Mouse (Mus musculus) neural tube, embryonic 11.5 days (tissue): ENCODE measurements at regions not wholly inside any gene's neighbourhood (a gene's known extent, or its start where the extent isn't known, plus 50 kb on each side); places are given as distances from the start of the nearest gene placed in this dataset.

Experiments
- ATAC-seq: fragments of 200-750 bp; cut with Nextera tagmentation; 2 replicates; pipeline ENCODE4 v1.8.0; 2017; ENCODE audit warnings: moderate number of reproducible peaks, mild to moderate bottlenecking, moderate TSS enrichment, moderate library complexity; ENCODE audit not compliant: insufficient read depth, low FRiP score, low TSS enrichment
- DNase-seq: peaks from one replicate; pipeline ENCODE4 v3.0.0-alpha.2; 2015; ENCODE audit warnings: low spot score
- H3K27ac ChIP-seq: fragments of 300-500 bp; sonication (generic); 2 replicates; pipeline ENCODE4 v1.5.1; 2014; ENCODE audit warnings: low read depth, mild to moderate bottlenecking, low read length
- H3K27me3 ChIP-seq: fragments of 300-500 bp; sonication (generic); 2 replicates; pipeline ENCODE4 v1.6.1; 2014; ENCODE audit warnings: mild to moderate bottlenecking, low read length, mixed read lengths; ENCODE audit not compliant: control insufficient read depth, insufficient read depth
- H3K36me3 ChIP-seq: fragments of 300-500 bp; sonication (generic); 2 replicates; pipeline ENCODE4 v1.6.1; 2014; ENCODE audit warnings: mild to moderate bottlenecking, low read length, moderate library complexity, mixed read lengths; ENCODE audit not compliant: control insufficient read depth, insufficient read depth
- H3K4me1 ChIP-seq: fragments of 300-500 bp; sonication (generic); 2 replicates; pipeline ENCODE4 v1.6.1; 2014; ENCODE audit warnings: low read length, mixed read lengths; ENCODE audit not compliant: control insufficient read depth, insufficient read depth
- H3K4me2 ChIP-seq: fragments of 300-500 bp; sonication (generic); 2 replicates; pipeline ENCODE4 v1.6.1; 2014; ENCODE audit warnings: low read depth, mild to moderate bottlenecking, moderate library complexity
- H3K4me3 ChIP-seq: fragments of 300-500 bp; sonication (generic); 2 replicates; pipeline ENCODE4 v1.5.1; 2014; ENCODE audit warnings: low read depth, low read length
- H3K9ac ChIP-seq: fragments of 300-500 bp; sonication (generic); 2 replicates; pipeline ENCODE4 v1.6.1; 2014; ENCODE audit warnings: mild to moderate bottlenecking, low read length
- H3K9me3 ChIP-seq: fragments of 300-500 bp; sonication (generic); 2 replicates; pipeline ENCODE4 v1.6.1; 2016; ENCODE audit warnings: low read length; ENCODE audit not compliant: control insufficient read depth
- WGBS: fragments of 180-500 bp; shearing (Covaris S2); extraction: QIAGEN DNeasy Blood & Tissue Kit; methylation state at CpG from one replicate; pipeline ENCODE4 v1.1.7; 2014; 5-methylcytosine and 5-hydroxymethylcytosine counted together

GRCm38 (mm10) chr6:65224723-65225122, 80.0 kb upstream of the Hpgds start:
- WGBS: 68% methylated on average over 4 of the region's 4 CpGs
- ATAC-seq (no peak), DNase-seq (no peak)

GRCm38 (mm10) chr6:65262572-65262971, 117.9 kb upstream of the Hpgds start:
- Histone ChIP-seq H3K36me3 (no peaks in the 10 kb centered on the region), H3K9me3 (no peaks in the 10 kb centered on the region), H3K27ac (no peak overlapping the region), H3K9ac (no peak overlapping the region), H3K4me2 (no peak overlapping the region), H3K4me3 (no peak overlapping the region), H3K4me1 (no peaks in the 10 kb centered on the region), H3K27me3 (no peaks in the 10 kb centered on the region)
- no peak for ATAC-seq
- WGBS: 93% methylated on average over 1 of the region's 1 CpGs
- no peak for DNase-seq

More at GRCm38 (mm10) chr6:65224723-65225122, 80.0 kb upstream of the Hpgds start:
- Histone ChIP-seq H3K27ac (no peak overlapping the region), H3K9me3 (no peaks in the 10 kb centered on the region), H3K4me1 (no peaks in the 10 kb centered on the region), H3K36me3 (no peaks in the 10 kb centered on the region), H3K27me3 (no peaks in the 10 kb centered on the region), H3K9ac (no peak overlapping the region), H3K4me2 (no peak overlapping the region), H3K4me3 (no peak overlapping the region)

- DNase-seq: no peak
- Histone ChIP-seq H3K9ac (no peak overlapping the region), H3K36me3 (no peaks in the 10 kb centered on the region), H3K4me1 (no peaks in the 10 kb centered on the region), H3K27me3 (no peaks in the 10 kb centered on the region), H3K9me3 (no peaks in the 10 kb centered on the region), H3K4me2 (no peak overlapping the region), H3K27ac (no peak overlapping the region), H3K4me3 (no peak overlapping the region)
- 78% methylated on average over 1 of the region's 1 CpGs for WGBS
- no peak for ATAC-seq
These were observed 110.2 kb upstream of the C130060K24Rik start for GRCm38 (mm10) chr6:65270723-65271122.

GRCm38 (mm10) chr6:65310176-65310575, 70.7 kb upstream of the C130060K24Rik start:
- peaks cover 3% of the 10 kb centered on the region; the same call in 1 of the 2 replicates for H3K4me1 ChIP-seq
- no peaks in the 10 kb centered on the region for H3K9me3 ChIP-seq
- DNase-seq: peak; percentile 32
- WGBS: 32% methylated on average over 1 of the region's 1 CpGs
- no peaks in the 10 kb centered on the region for H3K27me3 ChIP-seq
- ATAC-seq: no peak
- H3K36me3 ChIP-seq: no peaks in the 10 kb centered on the region
- no peak overlapping the region for H3K9ac ChIP-seq
- no peak overlapping the region for H3K4me3 ChIP-seq
- no peak overlapping the region for H3K4me2 ChIP-seq
- no peak overlapping the region for H3K27ac ChIP-seq

GRCm38 (mm10) chr6:65310840-65311620, 69.9 kb upstream of the C130060K24Rik start:
- H3K4me3 ChIP-seq: no peak overlapping the region
- no peaks in the 10 kb centered on the region for H3K36me3 ChIP-seq
- no peaks in the 10 kb centered on the region for H3K27me3 ChIP-seq
- DNase-seq (peak; percentile 51), ATAC-seq (peak; percentile 73)
- 44% methylated on average over 11 of the region's 11 CpGs for WGBS
- peaks cover 3% of the 10 kb centered on the region; the same call in 1 of the 2 replicates for H3K4me1 ChIP-seq
- peak overlapping the region; percentile 56; the same call in 1 of the 2 replicates for H3K27ac ChIP-seq
- H3K9me3 ChIP-seq: no peaks in the 10 kb centered on the region
- no peak overlapping the region for H3K9ac ChIP-seq
- no peak overlapping the region for H3K4me2 ChIP-seq

DNA sequence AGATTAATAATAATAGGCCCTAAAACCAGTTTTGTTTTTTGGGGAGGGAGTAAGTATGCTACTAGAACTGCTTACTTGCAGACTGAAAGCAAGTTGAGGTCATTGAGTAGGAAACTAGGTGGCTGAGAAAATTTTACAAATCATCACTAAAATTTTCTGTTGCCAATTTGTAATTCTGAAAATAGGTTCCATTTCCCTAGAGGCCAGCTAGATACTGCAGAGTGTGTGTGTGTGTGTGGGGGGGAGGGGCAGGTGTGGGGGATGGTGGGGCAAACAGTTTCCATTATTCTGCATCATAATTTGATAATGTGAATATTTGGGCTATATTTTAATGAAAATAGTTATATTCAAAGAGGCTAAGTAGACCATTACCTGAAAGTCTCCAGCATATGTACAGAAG, 69.1 kb upstream of the C130060K24Rik start:
- no peak overlapping the region for H3K27ac ChIP-seq

More for the DNA sequence above, 69.1 kb upstream of the C130060K24Rik start:
- peaks cover 3% of the 10 kb centered on the region; the same call in 1 of the 2 replicates for H3K4me1 ChIP-seq
- DNase-seq (no peak), ATAC-seq (0 out of 2 replicates have a peak, but pooled peaks have one; percentile 37)
- no peak overlapping the region for H3K9ac ChIP-seq
- H3K9me3 ChIP-seq: no peaks in the 10 kb centered on the region
- no peaks in the 10 kb centered on the region for H3K27me3 ChIP-seq
- no peak overlapping the region for H3K4me2 ChIP-seq
- H3K36me3 ChIP-seq: no peaks in the 10 kb centered on the region
- no peak overlapping the region for H3K4me3 ChIP-seq
